Mouse (Mus musculus) inflammation-experienced regulatory T-cells, adult 6 months (primary cell): ENCODE measurements around the gene Heatr3. TPM values are rescaled to one million over a fixed set of nuclear protein-coding genes. Genes with fewer than 3 reads are reported as not detected.

Source experiments
- ATAC-seq: one replicate; pipeline ENCODE4 v1.8.0; 2017
- polyA plus RNA-seq, 3 experiments: library from polyadenylated mRNA; unstranded; fragments of 100-300 nt; shearing (Covaris generic); gene quantifications; one replicate each; pipeline ENCODE4 v1.2.1; 2017

Heatr3 gene
- polyA plus RNA-seq: 10 to 100 TPM; 15.1 to 26.5 (median 17.6) TPM

DNA sequence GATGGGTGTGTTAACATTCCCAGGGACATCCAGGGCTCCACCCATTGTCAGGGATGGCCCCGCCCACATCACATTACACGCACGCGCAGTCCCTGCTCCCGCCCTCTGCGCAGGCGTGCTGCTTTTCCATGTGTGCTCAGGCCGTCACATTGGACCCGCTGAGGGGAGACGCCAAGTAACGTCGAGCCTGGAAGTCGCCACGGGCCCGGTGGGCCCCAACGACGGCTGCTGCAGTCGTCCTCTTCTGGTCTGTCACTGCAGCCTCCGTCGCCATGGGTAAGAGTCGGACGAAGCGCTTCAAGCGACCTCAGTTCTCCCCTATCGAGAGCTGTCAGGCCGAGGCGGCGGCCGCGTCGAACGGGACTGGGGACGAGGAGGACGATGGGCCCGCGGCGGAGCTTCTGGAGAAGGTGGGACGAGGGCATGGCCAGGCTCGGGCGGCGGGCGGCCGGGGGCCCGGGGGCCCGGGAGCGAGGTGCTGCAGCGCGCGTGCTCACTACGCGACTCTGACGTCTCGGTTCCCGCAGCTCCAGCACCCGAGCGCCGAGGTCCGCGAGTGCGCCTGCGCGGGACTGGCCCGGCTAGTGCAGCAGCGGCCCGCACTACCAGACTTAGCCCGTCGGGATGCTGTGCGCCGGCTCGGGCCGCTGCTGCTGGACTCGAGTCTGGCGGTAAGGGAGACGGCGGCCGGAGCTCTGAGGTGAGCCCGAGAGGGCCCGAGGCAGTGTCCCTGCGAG is at the start of gene Heatr3:
Gene Heatr3, plus strand, starts transcription at position 108 of the 737 bp plus-strand sequence.
- ATAC-seq: peak; percentile 93

DNA sequence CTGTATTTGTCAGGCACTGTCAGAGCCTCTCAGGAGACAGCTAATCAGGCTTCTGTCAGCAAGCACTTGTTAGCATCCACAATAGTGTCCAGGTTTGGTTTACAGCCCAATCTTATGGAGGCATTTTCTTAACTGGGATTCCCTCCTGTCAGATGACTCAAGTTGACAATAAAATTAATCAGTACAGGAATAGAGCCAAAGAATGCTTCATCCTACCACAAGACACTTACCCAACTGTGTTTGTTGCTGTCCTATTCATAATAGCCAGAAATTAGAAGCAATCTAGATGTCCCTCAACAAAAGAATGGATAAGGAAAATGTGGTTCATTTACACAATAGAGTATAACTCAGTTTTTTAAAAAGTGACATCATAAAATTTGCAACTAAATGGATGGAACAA is 49.6 kb upstream of the Heatr3 start:
- ATAC-seq: no peak

DNA sequence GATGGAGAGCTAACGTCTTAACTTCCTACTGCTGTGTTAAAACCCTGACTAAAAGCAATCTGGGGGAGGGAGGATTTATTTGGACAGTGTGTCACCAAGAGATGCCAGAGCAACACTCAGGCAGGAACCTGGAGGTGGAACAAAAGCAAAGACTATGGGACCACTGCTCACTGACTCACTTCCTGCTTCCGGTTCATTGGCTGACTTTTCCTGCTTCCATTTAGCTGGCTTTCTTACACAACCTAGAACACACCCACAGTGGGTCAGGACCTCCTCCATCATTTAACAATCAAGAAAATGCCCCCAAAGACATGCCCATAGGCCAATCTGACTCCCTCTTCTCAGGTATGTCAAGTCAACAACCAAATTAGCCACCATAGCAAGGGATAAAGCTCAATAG is 46.0 kb upstream of the Heatr3 start:
- no peak for ATAC-seq

DNA sequence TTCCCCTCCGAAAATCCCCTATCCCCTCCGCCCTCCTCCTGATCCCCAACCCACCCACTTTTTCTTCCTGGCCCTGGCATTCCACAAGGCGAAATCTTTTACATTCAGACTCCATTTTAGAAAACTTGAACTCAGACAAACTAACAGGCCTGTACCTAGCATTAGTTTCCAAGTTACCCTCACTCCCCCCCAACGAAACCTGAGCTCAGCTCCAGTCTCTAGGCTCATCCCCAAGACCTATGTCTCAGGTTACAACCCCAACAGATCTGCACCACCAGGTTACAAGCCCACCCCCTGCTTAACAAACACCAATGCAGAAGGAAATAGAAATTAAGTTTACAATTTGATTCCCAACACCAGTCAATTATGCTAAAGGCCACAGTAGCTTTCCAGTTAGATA is 44.3 kb upstream of the Heatr3 start:
- ATAC-seq: no peak

DNA sequence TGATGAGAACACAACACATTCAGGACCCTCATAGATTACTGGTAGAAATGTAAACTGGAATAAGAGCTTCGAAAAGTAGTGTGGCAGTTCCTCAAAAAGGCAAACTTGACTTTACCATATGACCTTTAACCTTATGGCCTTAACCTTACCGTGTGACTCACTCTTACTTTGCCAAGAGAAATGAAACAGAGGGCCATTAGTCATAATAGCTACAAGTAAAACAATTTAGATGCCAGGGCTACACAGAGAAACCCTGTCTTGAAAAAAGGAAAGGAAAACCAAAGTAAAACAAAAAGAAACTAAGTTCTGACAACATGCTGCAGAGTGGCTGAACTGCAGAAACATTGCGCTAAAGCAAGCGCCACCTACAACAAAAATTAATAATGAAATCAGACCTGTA is 38.8 kb upstream of the Heatr3 start:
- no peak for ATAC-seq

DNA sequence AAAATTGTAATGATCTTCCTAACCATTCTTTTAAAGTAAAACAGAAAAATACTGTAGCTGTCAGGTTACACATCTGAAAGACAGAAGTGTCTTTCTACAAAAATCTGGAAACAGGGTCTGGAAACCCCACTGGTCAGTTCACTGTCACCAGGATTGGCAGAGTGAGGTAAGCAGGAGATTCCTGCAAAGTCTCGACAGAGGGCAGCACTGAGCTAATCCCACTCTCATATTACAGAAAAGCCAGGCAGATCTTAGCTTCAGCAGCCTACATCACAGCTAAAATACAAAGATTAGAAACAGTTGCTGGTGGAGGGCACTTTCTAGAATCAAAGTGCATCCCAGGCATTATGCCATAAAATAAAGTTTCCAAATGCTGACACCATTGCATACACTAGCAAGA is 38.1 kb upstream of the Heatr3 start:
- no peak for ATAC-seq

DNA sequence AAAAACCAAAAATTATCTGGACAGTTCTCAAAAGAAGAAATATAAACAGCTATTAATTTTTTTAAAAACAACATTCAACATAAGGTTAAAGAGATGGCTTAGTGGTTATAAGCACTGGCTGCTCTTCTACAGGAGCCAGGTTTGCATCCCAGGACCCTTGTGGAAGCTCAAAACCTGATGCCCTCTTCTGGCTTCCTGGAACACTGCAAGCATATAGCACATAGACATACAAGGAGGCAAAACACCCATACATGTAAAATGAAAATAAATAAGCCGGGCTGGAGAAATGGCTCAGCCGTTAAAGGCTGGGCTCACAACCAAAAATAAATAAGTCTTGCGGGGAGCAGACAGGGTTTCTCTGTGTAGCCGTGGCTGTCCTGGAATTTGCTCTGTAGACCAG is 28.4 kb upstream of the Heatr3 start:
- no peak for ATAC-seq

DNA sequence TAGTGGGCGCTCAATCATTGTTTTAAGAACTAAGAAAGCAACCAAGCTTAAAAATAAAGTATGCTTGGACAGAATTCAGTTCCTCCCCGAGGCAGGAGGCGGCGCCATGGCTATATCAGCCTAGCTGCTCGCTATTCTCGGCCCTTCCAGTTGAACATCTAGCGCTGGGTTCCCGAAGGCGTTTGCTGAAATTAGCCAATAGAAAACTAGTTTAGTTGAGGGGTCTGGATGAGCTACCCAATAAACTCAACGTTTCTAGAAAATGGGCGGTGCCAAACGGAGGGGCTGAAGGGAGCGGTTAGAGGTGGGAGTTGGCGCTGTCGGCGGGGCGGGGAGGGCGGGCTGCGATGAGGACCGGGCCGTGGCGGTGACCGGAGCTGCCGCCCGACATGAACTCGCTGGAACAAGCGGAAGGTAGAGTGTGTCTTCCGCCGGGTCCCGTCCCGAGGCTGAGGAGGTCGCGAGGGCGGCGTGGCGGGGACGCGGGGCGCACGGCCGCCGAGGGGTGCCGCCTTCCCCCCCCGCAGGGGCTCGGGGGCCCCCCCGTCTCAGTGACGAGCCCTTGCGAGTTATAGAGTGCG is 19.1 kb upstream of the Heatr3 start, which contains the start of gene Cnep1r1:
Gene Cnep1r1, plus strand, starts transcription at position 314 of the 581 bp plus-strand sequence.
- peak; percentile 99 for ATAC-seq

DNA sequence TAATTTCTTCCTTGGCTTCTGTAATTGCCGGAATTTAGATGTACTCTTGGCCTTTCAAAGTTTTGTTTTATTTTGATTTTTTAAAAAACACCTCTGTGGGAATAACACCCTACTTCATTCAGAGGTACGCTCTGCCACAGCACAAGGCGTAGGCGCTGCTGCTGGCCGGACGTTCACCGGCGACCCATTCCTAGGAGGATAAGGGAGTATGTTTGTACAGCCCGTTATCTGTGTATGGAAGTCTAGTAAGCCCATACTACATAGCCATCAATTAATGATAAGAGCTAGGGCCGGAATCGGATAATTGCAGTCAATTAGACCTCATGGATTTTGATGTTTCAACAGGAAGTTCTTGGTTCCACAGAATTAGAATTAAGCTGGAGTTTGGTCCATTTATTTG is 18.6 kb upstream of the Heatr3 start:
- ATAC-seq: no peak

DNA sequence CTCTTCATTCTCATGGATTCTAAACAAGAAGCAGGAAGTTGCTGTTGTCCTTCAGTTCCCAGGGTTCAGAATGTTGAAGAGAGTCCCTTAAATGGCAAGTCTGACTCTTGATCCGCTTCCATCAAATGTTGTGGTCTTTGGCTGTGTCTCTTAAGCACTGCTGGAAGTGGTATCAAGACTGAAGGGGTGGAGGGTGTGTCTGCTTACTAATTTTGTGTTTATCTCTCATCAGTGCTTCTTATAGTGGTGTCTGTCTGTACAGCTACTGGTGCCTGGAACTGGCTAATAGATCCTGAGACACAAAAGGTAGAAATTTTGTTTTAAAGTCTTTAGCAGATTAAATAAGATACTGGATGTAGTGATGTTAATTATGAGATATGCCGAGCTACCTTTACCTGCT is 12.8 kb upstream of the Heatr3 start:
- ATAC-seq: no peak

DNA sequence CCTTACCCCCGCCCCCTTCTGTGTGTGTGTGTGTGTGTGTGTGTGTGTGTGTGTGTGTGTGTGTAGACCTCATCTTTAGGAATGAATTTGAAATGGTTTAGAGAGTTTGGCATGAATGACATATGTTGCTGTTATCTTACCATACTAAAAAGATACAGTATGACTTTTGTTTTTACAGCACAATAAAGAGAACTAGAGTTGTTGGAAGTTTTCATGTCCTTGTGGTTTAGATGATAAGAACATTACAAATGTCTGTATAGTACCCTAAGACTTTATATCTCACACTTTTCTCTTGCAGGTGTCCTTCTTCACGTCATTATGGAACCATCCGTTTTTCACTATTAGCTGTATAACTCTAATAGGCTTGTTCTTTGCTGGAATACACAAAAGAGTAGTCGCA is 8.3 kb upstream of the Heatr3 start:
- ATAC-seq: no peak

DNA sequence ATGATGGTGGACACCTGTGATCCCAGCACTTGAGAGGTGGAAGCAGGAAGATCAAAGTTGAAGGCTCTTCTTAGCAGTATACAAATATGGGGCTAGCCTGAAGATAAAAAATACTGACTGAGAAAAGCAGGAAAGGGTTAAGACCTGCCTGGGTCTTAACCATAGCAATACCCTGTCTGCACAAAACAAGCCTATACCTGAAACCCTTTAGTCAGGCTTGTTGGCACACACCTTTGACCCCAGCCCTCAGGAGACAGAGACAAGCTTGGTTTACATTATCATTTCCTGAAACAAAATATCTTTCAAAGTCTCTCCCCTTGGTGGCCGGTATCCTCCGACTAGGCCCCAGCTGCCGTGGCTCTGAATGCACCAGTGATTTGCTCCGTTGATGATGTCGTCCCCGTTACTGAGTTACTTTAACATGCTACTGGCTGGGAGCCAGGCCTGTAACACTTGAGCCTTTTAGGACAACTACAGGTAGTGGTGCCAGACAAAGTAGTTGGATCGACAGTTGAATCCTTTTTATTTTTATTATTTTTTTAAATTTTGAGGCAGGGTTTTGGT is 6.8 kb upstream of the Heatr3 start:
- ATAC-seq: no peak

DNA sequence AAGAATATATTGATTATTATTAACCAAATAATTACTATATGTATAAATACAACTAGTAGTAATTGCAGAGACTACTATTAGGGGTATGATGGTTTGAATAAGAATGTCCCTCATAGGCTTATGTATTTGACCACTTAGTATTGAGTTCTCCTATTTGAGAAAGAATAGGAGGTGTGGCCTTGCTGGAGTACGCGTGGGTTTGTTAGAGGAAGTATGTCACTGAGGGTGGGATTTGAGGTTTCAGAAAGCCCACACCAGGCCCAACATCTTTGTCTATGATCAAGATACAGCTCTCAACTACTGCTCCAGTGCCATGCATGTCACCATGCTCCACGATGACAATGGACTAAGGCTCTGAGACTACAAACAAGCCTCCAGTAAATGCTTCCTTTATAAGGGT is 1.6 kb downstream of the Heatr3 start:
- ATAC-seq: no peak

DNA sequence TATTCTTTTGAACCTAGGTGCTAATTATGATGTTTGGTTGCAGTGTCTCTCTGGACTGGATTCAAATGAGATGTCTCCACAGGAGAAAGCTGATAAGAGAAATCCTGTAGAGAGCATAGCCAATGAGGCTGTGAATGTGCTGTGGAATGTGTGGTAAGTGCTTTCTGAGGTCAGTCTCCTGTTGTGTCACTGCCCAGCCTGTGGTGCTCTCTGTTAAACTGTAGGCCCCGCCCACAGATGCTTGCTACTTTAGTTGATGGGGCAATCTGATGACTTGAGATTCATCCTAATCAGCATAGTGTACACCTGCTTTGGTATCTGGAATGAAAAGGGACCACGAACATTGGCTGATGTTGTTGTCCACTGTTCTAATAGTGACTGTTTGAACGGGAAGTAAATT is 4.0 kb downstream of the Heatr3 start:
- ATAC-seq: no peak

DNA sequence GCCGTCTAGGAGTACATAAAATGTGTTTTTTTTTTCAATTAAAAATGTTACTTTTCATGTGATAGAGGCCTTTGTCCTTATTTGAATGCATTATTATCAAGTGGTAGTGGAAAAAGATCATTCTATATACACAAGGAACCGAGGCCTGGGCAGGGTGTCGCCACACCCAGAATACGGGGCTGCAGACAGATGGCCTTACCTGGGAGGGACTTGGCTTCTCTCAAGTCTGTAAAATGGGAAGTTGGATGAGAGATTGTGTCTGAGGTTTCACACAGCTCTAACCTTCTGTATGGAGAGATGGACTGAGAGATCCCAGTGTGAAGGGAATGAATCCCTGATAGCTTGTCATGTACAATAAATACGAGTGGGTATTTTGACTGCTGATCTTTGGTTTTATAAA is 6.4 kb downstream of the Heatr3 start:
- ATAC-seq: no peak

DNA sequence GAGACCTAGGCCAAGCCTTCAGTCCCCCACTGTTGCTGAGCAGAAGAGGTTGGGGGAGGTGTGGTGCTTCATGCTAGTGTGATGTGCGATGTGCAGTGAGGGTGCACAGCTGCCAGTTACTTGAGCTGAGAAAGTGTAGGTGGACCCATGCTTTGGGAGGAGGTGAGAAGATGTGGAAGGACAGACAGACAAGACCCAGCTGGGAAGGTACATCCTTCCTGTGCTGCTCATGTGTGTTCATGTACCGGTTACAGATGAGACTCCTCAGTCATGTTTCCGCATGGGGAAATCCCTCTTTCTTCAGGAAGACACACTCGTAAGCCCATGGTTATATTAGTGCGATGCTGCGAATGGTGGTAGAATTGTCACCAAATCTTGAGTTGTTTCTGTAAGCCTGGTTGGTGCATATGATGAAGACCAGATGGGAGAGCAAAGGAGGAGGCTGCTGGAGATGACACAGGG is 13.3 kb downstream of the Heatr3 start:
- peak; percentile 98 for ATAC-seq

DNA sequence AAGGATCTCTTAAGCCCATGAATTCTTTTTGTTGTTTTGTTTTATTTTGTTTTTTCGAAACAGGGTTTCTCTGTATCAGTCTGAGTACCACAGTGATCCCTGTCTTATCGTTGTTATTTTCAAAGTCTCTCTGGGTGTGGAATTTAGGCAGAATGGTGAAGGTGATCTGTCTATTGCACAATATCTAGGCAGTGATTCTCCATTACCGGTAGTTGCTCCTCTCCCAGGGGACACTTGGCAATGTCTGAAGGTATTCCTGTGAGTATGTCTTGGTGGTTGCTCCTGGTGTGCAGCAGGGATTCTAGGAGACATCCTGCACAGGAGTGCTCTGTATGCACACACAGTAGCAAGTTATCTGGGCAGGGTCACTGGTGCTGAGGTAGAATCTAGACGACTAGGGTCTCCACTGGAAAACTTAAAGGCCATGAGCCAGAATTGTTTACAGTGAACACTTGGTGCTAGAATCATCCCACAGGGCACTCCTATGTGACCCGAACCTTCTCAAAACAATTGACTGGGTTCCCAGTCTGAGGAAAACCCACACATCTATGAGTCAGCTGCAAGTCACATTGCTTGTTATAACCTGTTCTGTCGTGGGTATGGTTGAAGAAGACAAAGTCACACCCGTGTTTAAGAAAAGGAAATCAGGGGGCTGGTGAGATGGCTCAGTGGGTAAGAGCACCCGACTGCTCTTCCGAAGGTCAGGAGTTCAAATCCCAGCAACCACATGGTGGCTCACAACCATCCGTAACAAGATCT is 22.8 kb downstream of the Heatr3 start:
- ATAC-seq: no peak

DNA sequence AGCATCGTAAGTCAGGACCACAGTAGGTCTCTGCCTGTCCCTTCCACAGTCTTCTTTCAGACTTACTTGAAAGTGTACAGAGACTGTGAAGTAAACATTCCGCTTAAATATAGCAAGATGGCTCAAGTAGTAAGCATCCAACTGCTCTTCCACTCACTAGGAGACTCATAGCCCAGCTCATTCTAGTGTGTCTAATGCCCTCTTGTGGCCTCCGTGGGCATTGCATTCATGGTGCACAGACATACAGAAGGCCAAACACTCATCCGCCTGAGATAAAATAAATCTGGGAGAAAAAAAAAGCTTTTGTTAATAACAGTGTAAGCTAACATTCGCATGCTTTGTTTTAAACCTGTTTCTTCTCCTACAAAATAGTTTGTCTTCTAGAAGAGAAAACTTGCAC is 23.8 kb downstream of the Heatr3 start:
- ATAC-seq: peak; percentile 71

DNA sequence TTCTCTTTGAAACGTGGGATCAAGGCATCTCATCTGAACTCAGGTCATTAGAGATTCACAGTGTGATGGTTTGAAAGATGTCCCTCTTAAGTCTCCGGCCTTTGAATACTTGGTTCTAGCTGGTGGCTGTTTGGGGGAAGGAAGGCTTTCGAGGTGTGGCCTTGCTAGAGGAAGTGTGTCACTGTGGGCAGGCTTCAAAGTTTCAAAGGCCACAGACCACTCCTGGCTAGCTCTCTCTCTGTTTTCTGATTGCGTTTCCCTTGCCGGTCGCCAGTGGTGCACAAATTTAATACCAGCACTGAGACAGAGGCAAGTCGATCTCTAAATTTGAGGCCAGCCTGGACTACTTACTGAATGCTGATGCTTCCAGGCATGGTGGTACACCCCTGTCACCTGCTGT is 37.6 kb downstream of the Heatr3 start:
- peak; percentile 81 for ATAC-seq

DNA sequence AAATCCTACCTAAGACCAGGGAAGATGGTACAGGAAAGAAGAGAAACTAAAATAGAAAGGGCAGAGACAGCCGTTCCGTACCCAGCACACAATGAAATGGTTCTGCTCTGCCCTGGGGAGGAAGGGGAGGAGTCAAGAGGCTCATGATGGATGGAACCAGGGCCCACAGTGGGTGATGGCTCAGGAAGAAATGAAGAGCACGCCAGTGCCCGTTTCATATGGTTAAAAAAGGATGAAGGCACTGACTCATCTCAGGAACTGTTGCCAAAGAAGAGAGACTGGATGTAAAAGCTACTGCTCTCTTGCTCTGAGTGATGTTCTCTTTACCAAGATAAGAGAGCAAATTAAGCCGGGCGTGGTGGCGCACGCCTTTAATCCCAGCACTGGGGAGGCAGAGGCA is 39.6 kb downstream of the Heatr3 start:
- peak; percentile 46 for ATAC-seq

DNA sequence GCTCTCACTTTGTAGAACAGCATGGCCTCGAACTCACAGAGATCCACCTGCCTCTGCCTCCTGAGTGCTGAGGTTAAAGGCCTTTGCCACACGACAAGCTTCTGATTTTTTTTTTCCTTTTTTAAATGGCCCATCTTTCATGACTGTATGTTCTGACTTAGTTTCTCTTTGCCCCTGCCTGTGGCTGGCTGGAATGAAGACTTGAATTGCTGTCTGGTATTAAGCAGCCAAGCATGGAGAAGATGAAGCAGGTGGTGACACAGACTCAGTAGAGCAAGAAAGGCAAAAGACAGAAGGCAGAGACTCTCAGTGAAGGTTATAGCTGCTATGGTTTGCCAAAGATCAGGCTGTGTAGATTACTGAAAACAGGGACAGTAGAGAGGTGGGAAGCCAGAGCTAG is 45.5 kb downstream of the Heatr3 start:
- no peak for ATAC-seq

DNA sequence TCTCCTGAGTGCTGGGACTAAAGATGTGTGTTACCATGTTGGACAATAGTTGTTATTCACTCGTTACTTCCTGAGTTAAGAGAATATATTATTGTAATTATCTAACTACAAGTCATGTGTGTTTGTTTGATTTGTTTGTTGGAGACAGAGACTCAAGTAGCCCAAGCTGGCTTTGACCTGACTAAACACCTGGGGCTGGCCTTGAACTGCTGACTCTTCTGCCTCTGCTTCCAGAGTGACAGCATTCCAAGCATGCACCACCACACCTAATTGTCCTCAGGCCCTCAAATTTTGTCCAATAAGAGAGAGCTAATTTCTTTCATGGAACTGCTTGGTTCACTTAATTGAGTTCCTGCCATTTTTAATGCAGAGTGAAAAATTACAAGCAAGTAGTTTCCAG is 47.3 kb downstream of the Heatr3 start:
- no peak for ATAC-seq

DNA sequence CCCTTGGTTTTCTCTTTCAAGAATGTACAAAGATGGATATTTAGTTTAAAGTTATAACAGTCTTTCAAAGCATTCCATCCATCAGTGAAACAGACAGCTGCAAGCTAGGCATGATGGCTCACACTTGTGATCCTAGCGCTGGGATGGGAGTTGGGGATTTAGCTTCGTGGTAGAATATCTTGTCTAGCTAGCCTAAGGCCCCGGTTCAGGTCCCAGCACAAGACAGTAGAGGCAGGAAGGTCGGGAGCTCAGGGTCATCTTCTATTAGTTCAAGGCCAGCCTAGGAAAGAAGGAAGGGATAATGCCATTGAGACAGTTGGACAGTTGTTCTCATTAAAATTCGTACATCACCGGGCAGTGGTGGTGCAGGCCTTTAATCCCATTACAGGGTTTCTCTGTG is 48.1 kb downstream of the Heatr3 start:
- no peak for ATAC-seq
